Mouse (Mus musculus) embryonic facial prominence, embryonic 11.5 days (tissue): ENCODE measurements at regions not wholly inside any gene's neighbourhood (a gene's known extent, or its start where the extent isn't known, plus 50 kb on each side); places are given as distances from the start of the nearest gene placed in this dataset.

Experiments used
- ATAC-seq: fragments of 200-750 bp; cut with Nextera tagmentation; replicated peaks from 2 replicates; pipeline ENCODE4 v1.8.0; 2017; ENCODE audit warnings: low read depth; ENCODE audit not compliant: insufficient number of reproducible peaks, low FRiP score, low TSS enrichment
- DNase-seq: peaks from one replicate; pipeline ENCODE4 v3.0.0-alpha.2; 2015; ENCODE audit warnings: low spot score
- H3K27ac ChIP-seq: fragments of 300-500 bp; sonication (generic); replicated peaks from 2 replicates; pipeline ENCODE4 v1.5.1; 2014; ENCODE audit warnings: mild to moderate bottlenecking, low read depth, low read length, control low read depth
- H3K27me3 ChIP-seq: fragments of 300-500 bp; sonication (generic); 2 replicates; pipeline ENCODE4 v1.6.1; 2014; ENCODE audit warnings: mild to moderate bottlenecking, low read length, moderate library complexity, mixed read lengths; ENCODE audit not compliant: control insufficient read depth, insufficient read depth
- H3K36me3 ChIP-seq: fragments of 300-500 bp; sonication (generic); replicated peaks from 2 replicates; pipeline ENCODE4 v1.6.1; 2014; ENCODE audit warnings: low read depth, mild to moderate bottlenecking, low read length, moderate library complexity, mixed read lengths; ENCODE audit not compliant: control insufficient read depth, insufficient read depth
- H3K4me1 ChIP-seq: fragments of 300-500 bp; sonication (generic); 2 replicates; pipeline ENCODE4 v1.6.1; 2014; ENCODE audit warnings: low read length, mixed read lengths; ENCODE audit not compliant: control insufficient read depth, insufficient read depth
- H3K4me2 ChIP-seq: fragments of 300-500 bp; sonication (generic); 2 replicates; pipeline ENCODE4 v1.6.1; 2014; ENCODE audit warnings: low read depth, mild to moderate bottlenecking, control low read depth, low read length, moderate library complexity
- H3K4me3 ChIP-seq: fragments of 300-500 bp; sonication (generic); 2 replicates; pipeline ENCODE4 v1.5.1; 2014; ENCODE audit warnings: low read depth, low read length, control low read depth
- H3K9ac ChIP-seq: fragments of 300-500 bp; sonication (generic); replicated peaks from 2 replicates; pipeline ENCODE4 v1.6.1; 2014; ENCODE audit warnings: mild to moderate bottlenecking, control low read depth, low read length
- H3K9me3 ChIP-seq: fragments of 300-500 bp; sonication (generic); replicated peaks from 2 replicates; pipeline ENCODE4 v1.6.1; 2016; ENCODE audit warnings: mild to moderate bottlenecking, low read length, inconsistent platforms, mixed read lengths; ENCODE audit not compliant: control insufficient read depth
- WGBS: fragments of 180-500 bp; shearing (Covaris S2); extraction: QIAGEN DNeasy Blood & Tissue Kit; methylation state at CpG from one replicate; pipeline ENCODE4 v1.1.7; 2014; 5-methylcytosine and 5-hydroxymethylcytosine counted together

GRCm38 (mm10) chr6:51790693-51791092, 221.7 kb downstream of the Skap2 start:
- Histone ChIP-seq H3K27ac (no peak overlapping the region), H3K4me2 (no peak overlapping the region), H3K4me1 (no peaks in the 10 kb centered on the region), H3K9ac (no peak overlapping the region), H3K9me3 (no peaks in the 10 kb centered on the region), H3K4me3 (no peak overlapping the region), H3K27me3 (no peaks in the 10 kb centered on the region), H3K36me3 (no peaks in the 10 kb centered on the region)
- WGBS = 88% methylated on average over 7 of the region's 7 CpGs
- DNase-seq (no peak), ATAC-seq (no peak)

DNA sequence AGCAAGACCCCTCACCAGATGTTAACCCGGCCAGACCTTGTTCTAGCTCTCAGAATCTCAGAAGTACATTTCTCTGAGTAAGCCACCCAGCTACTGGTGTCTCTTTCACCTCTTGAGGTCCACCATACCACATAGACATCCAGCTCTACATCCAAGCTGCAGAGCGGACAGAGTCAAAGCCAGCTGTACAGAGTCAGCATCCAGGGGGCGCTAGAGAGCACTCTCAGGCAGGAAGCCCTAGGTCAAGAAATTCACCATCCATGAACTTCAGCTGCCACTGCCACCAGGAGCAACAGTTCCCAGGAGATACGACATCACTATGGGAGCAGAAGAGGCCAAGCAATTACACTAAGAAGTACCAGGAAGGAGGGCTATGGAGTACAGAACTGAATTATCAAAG, 217.0 kb downstream of the Skap2 start:
- ATAC-seq = no peak
- no peak overlapping the region for H3K9ac ChIP-seq
- H3K4me1 ChIP-seq = no peaks in the 10 kb centered on the region
- WGBS = 50% methylated on average over 4 of the region's 4 CpGs
- no peaks in the 10 kb centered on the region for H3K9me3 ChIP-seq
- DNase-seq = peak; percentile 35
- no peak overlapping the region for H3K4me3 ChIP-seq
- H3K27ac ChIP-seq = no peak overlapping the region
- no peak overlapping the region for H3K4me2 ChIP-seq
- no peaks in the 10 kb centered on the region for H3K36me3 ChIP-seq
- no peaks in the 10 kb centered on the region for H3K27me3 ChIP-seq

DNA sequence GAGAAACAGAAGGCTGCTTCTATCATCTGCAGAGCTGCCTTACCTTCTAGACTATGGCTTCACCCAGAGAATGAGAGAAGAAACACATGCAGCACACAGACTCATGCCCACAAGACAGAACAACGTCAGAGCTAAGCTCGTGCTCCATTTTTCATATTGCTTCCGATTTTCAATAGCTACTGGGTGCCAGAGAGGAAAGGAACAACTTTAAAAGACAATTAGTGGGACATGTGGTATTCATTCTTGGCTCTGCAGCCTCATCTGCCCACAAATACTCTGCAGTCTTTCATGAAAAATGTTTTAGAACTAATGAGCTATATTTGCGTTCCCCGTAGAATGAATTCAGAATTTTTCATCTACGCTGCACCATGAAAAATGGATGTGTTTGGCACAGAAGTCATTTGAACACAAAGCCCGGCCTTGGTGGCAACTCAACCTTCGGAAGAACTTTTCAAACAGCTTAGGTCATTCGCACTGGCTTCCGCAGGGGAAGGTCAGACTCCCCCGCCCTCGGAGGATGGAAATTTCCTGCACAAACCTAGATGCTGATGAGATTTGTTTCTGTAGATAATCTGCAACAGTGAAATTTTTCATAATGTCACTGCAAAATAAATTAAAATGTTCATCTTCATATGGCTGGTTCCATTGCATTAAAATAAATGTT, 213.6 kb downstream of the Skap2 start:
- 90% methylated on average over 12 of the region's 12 CpGs for WGBS
- no peaks in the 10 kb centered on the region for H3K9me3 ChIP-seq
- ATAC-seq (no peak), DNase-seq (no peak)
- H3K4me1 ChIP-seq = no peaks in the 10 kb centered on the region
- no peaks in the 10 kb centered on the region for H3K36me3 ChIP-seq
- no peak overlapping the region for H3K4me2 ChIP-seq
- no peak overlapping the region for H3K9ac ChIP-seq
- no peaks in the 10 kb centered on the region for H3K27me3 ChIP-seq
- no peak overlapping the region for H3K4me3 ChIP-seq
- no peak overlapping the region for H3K27ac ChIP-seq

- Histone ChIP-seq H3K4me3 (no peak overlapping the region), H3K9me3 (no peaks in the 10 kb centered on the region), H3K36me3 (no peaks in the 10 kb centered on the region), H3K27ac (no peak overlapping the region), H3K4me1 (no peaks in the 10 kb centered on the region), H3K27me3 (no peaks in the 10 kb centered on the region), H3K9ac (no peak overlapping the region), H3K4me2 (no peak overlapping the region)
- 86% methylated on average over 7 of the region's 7 CpGs for WGBS
- ATAC-seq (no peak), DNase-seq (no peak)
These were observed 206.7 kb downstream of the Skap2 start for GRCm38 (mm10) chr6:51805656-51806055.
